Mouse (Mus musculus): Measurements from ENCODE around the gene Gzmf. TPM values are rescaled to one million over a fixed set of nuclear protein-coding genes. Genes with fewer than 3 reads are reported as not detected.
A peak's percentile ranks its signal among the peaks of the same experiment; 100 is the strongest.
"Not testable (repeated sequence)": the region's sequence is repeated elsewhere in the genome, so short reads cannot be mapped to it uniquely, and the experiment has no call there.

Gene Gzmf
- polyA plus RNA-seq, 2 experiments = 0.15 TPM; not detected in 1

DNA sequence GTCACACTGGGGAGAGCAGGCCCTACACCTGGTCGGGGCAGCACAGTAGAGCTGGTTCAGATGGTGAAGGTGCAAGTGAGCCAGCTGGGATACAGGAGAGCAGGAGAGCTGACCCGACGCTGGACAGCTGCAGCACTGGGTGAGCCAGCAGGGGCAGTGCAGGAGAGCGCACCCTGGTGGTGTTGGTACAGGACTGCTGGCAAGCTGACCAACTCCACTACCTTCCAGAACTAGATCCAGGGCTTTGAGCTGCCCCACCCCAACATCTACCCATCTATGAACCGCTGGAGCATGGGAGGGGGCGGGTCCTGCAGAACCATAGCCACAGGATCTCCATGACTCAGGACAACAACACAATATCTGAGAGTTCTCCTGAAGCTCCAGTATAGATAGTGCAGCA lies 24.3 kb downstream of the Gzmf start:
- H3K27ac ChIP-seq (replicated peaks; ENCODE audit: low read depth, low read length) = no peak overlapping the region
- no peaks in the 10 kb centered on the region for H3K9me3 ChIP-seq (ENCODE audit: control insufficient read depth, low read length)
- 57% methylated on average over 6 of the region's 6 CpGs for WGBS
- no peak for TF ChIP-seq POLR2A (IDR thresholded peaks at IDR 0.05; ENCODE audit: borderline replicate concordance, extremely low read depth, insufficient read depth, insufficient read length)
- H3K9ac ChIP-seq (ENCODE audit: low read depth, low read length, severe bottlenecking) = no peak overlapping the region
- H3K4me1 ChIP-seq (ENCODE audit: control insufficient read depth, insufficient read depth, low read length) = no peaks in the 10 kb centered on the region
- H3K36me3 ChIP-seq (ENCODE audit: control insufficient read depth, insufficient read depth, low read length) = no peaks in the 10 kb centered on the region
- no peak overlapping the region for H3K4me3 ChIP-seq (replicated peaks; ENCODE audit: low read length)
- H3K27me3 ChIP-seq (ENCODE audit: control insufficient read depth, insufficient read depth, low read length) = no peaks in the 10 kb centered on the region
- H3K4me2 ChIP-seq (replicated peaks; ENCODE audit: low read depth, low read length, severe bottlenecking) = no peak overlapping the region
- ATAC-seq (ENCODE audit: low FRiP score, low read depth) (no peak), DNase-seq (ENCODE audit: low spot score) (no peak)

DNA sequence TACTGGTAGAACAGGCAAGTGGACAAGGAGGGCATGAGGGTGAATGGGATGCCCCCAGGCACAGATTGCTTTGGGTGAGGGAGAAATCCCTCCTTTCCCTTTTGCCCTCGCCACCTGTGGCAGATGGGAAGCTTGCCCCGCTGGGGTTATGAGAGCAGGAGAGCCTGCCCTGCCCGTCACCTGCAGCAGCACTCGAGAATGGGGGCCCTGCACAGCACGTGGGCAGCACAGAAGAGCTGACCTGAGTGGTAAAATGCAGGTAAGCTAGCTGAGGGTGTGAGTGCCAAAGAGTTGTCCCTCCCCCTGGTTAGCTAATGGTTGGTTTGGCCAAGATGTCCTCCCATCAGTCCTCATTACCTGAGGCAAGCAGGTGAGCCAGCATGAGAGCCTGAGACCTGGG lies 24.7 kb downstream of the Gzmf start:
- no peak for TF ChIP-seq POLR2A (IDR thresholded peaks at IDR 0.05; ENCODE audit: borderline replicate concordance, extremely low read depth, insufficient read depth, insufficient read length)
- no peak overlapping the region for H3K4me3 ChIP-seq (replicated peaks; ENCODE audit: low read length)
- WGBS = 69% methylated on average over 4 of the region's 5 CpGs

DNA sequence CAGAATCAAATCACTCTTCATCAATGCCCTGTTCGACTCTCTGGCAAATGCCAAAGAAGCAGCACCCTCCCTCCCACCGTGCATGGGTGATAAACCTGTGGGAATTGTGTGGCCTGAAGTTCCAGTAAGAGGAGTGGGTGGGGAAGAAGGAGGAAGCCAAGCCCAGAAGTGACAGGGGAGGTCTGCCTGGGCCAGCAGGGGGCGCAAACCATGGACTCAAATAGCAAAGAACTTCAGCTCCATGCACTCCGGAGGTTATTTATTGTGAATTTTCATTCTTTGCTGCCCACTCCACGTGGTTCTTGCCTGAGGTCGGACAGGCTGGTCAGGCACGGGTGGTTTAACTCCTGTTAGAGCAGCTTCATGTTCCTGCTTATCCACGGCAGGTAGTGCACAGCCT lies 33.6 kb downstream of the Gzmf start:
- DNase-seq (ENCODE audit: low spot score) = peak; percentile 18
- not testable (repeated sequence) for ATAC-seq (ENCODE audit: low FRiP score, low read depth); H3K27ac ChIP-seq (replicated peaks; ENCODE audit: low read depth, low read length); H3K9ac ChIP-seq (ENCODE audit: low read depth, low read length, severe bottlenecking); H3K9me3 ChIP-seq (ENCODE audit: control insufficient read depth, low read length); H3K4me3 ChIP-seq (replicated peaks; ENCODE audit: low read length); H3K27me3 ChIP-seq (ENCODE audit: control insufficient read depth, insufficient read depth, low read length); H3K4me1 ChIP-seq (ENCODE audit: control insufficient read depth, insufficient read depth, low read length); H3K4me2 ChIP-seq (replicated peaks; ENCODE audit: low read depth, low read length, severe bottlenecking); H3K36me3 ChIP-seq (ENCODE audit: control insufficient read depth, insufficient read depth, low read length)
- WGBS = 23% methylated on average over 8 of the region's 8 CpGs

More for the DNA sequence above, 24.7 kb downstream of the Gzmf start:
- H3K27me3 ChIP-seq (ENCODE audit: control insufficient read depth, insufficient read depth, low read length) = no peaks in the 10 kb centered on the region
- no peak for DNase-seq (ENCODE audit: low spot score)
- H3K9me3 ChIP-seq (ENCODE audit: control insufficient read depth, low read length) = no peaks in the 10 kb centered on the region
- no peak for ATAC-seq (ENCODE audit: low FRiP score, low read depth)
- no peak overlapping the region for H3K4me2 ChIP-seq (replicated peaks; ENCODE audit: low read depth, low read length, severe bottlenecking)
- no peak overlapping the region for H3K27ac ChIP-seq (replicated peaks; ENCODE audit: low read depth, low read length)
- H3K4me1 ChIP-seq (ENCODE audit: control insufficient read depth, insufficient read depth, low read length) = no peaks in the 10 kb centered on the region
- no peak overlapping the region for H3K9ac ChIP-seq (ENCODE audit: low read depth, low read length, severe bottlenecking)
- H3K36me3 ChIP-seq (ENCODE audit: control insufficient read depth, insufficient read depth, low read length) = no peaks in the 10 kb centered on the region

DNA sequence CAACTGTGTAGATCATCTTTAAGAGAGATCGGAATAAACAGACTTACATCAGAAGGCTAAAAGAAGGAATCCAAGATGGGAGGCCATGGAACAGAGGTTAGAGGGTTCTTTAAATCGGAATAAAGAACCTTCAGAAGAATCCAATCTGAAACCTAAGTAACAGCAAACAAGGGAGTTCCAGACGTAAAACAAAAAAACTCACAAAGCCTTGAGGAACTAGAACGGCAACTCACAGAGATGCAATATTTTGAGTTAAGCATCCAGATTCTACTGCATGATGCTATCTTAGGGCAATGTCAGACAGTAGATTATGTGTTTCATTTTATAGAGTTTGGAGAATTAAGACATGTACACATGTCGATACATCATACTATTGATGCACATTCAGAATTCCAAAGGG lies 36.7 kb downstream of the Gzmf start, which contains the start of gene Gzmn:
TSS of gene Gzmn (minus strand) at position 101 of the 400 bp plus-strand sequence.
- no peak for DNase-seq (ENCODE audit: low spot score)
- no peak within 1 kb of the TSS for H3K4me2 ChIP-seq (replicated peaks; ENCODE audit: low read depth, low read length, severe bottlenecking)
- H3K9me3 ChIP-seq (ENCODE audit: control insufficient read depth, low read length) = no peaks in the 10 kb centered on the region
- no peak within 1 kb of the TSS for H3K9ac ChIP-seq (ENCODE audit: low read depth, low read length, severe bottlenecking)
- no peak within 1 kb of the TSS for H3K4me3 ChIP-seq (replicated peaks; ENCODE audit: low read length)
- no peaks in the 10 kb centered on the region for H3K36me3 ChIP-seq (ENCODE audit: control insufficient read depth, insufficient read depth, low read length)
- 89% methylated on average over 5 of the region's 5 CpGs for WGBS
- H3K4me1 ChIP-seq (ENCODE audit: control insufficient read depth, insufficient read depth, low read length) = no peaks in the 10 kb centered on the region
- H3K27me3 ChIP-seq (ENCODE audit: control insufficient read depth, insufficient read depth, low read length) = no peaks in the 10 kb centered on the region
- ATAC-seq (ENCODE audit: low FRiP score, low read depth) = no peak
- no peak for TF ChIP-seq POLR2A (IDR thresholded peaks at IDR 0.05; ENCODE audit: borderline replicate concordance, extremely low read depth, insufficient read depth, insufficient read length)
- H3K27ac ChIP-seq (replicated peaks; ENCODE audit: low read depth, low read length) = no peak within 1 kb of the TSS

DNA sequence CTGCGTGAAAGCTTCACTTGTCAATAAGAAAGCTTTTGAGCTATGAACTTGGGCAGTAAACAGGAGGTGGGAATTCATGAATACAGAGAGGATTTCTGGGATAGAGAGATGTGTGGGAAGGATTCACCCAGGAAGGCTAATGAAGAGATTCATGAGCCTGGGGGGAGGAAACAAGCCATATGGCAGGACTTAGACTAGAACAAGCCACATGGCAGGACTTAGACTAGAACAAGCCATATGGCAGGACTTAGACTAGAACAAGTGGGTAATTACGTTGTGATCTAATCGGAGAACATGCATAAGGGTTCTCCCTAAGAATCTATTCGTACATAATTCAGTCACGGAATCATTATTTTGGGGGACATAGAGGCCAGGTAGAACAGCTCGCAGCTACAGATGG lies 37.8 kb downstream of the Gzmf start:
- no peaks in the 10 kb centered on the region for H3K9me3 ChIP-seq (ENCODE audit: control insufficient read depth, low read length)
- H3K4me1 ChIP-seq (ENCODE audit: control insufficient read depth, insufficient read depth, low read length) = no peaks in the 10 kb centered on the region
- DNase-seq (ENCODE audit: low spot score) = no peak
- no peaks in the 10 kb centered on the region for H3K36me3 ChIP-seq (ENCODE audit: control insufficient read depth, insufficient read depth, low read length)
- H3K4me3 ChIP-seq (replicated peaks; ENCODE audit: low read length) = no peak overlapping the region
- no peak overlapping the region for H3K4me2 ChIP-seq (replicated peaks; ENCODE audit: low read depth, low read length, severe bottlenecking)
- TF ChIP-seq POLR2A (IDR thresholded peaks at IDR 0.05; ENCODE audit: borderline replicate concordance, extremely low read depth, insufficient read depth, insufficient read length) = no peak
- H3K9ac ChIP-seq (ENCODE audit: low read depth, low read length, severe bottlenecking) = no peak overlapping the region
- WGBS = 91% methylated on average over 6 of the region's 6 CpGs
- no peaks in the 10 kb centered on the region for H3K27me3 ChIP-seq (ENCODE audit: control insufficient read depth, insufficient read depth, low read length)
- no peak overlapping the region for H3K27ac ChIP-seq (replicated peaks; ENCODE audit: low read depth, low read length)
- no peak for ATAC-seq (ENCODE audit: low FRiP score, low read depth)

DNA sequence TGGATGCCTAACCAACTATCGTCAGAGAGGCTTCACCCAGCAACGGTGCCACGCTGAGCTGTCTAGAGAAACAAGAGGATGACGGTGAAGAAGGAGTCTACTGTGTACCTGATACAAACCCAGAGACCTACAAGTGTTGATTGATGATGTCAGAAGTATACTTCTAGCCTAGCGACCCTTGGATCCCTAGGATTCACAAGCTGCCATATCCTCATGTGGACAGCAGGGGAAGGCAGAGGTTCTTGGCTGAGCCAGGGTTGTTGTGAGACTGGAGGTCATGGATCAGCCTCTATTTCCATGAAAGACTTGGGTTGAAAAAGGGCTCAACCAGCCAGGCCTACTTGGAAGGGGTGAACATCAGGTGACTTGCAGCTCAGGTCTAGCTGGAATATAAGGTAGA lies 38.5 kb downstream of the Gzmf start:
- Histone ChIP-seq H3K9ac (ENCODE audit: low read depth, low read length, severe bottlenecking) (no peak overlapping the region), H3K36me3 (ENCODE audit: control insufficient read depth, insufficient read depth, low read length) (no peaks in the 10 kb centered on the region), H3K9me3 (ENCODE audit: control insufficient read depth, low read length) (no peaks in the 10 kb centered on the region), H3K27ac (replicated peaks; ENCODE audit: low read depth, low read length) (no peak overlapping the region), H3K4me1 (ENCODE audit: control insufficient read depth, insufficient read depth, low read length) (no peaks in the 10 kb centered on the region), H3K4me3 (replicated peaks; ENCODE audit: low read length) (no peak overlapping the region), H3K27me3 (ENCODE audit: control insufficient read depth, insufficient read depth, low read length) (no peaks in the 10 kb centered on the region), H3K4me2 (replicated peaks; ENCODE audit: low read depth, low read length, severe bottlenecking) (no peak overlapping the region)
- ATAC-seq (ENCODE audit: low FRiP score, low read depth) (no peak), DNase-seq (ENCODE audit: low spot score) (no peak)
- 89% methylated on average over 5 of the region's 5 CpGs for WGBS
- TF ChIP-seq POLR2A (IDR thresholded peaks at IDR 0.05; ENCODE audit: borderline replicate concordance, extremely low read depth, insufficient read depth, insufficient read length) = no peak

All from limb, embryonic 14.5 days (tissue).